ENCODE assay signal across 9 mouse cellular contexts in genomic region chr14:102994662-102995561, GRCm38 (mm10). TPM values are rescaled to one million over a fixed set of nuclear protein-coding genes. Genes with fewer than 3 reads are reported as not detected.
DNase-seq lines count a peak whose midpoint lies in the region; ATAC-seq and TF ChIP-seq lines count a peak whose summit lies in the region.
"Had no signal": no experiment of that assay in that cellular context is flagged by ENCODE, and none has a peak within 500 bp of the region (broad histone marks: within the 10 kb centered on the region; RNA-seq: fewer than 3 reads in every experiment).

No protein-coding gene starts in this region.

- no peak overlapping the region for H3K4me3 ChIP-seq in MEL (ENCODE audit: control insufficient read depth in 1 of 2, insufficient read depth in 1 of 2, low read depth in 2 of 2, low read length in 2 of 2)
- H3K4me3 ChIP-seq in forebrain, embryonic 13.5 days: no peak overlapping the region
- no peak overlapping the region for H3K4me3 ChIP-seq in lung, embryonic 16.5 days (ENCODE audit: low read length)

- H3K4me1 ChIP-seq in MEL (ENCODE audit: control insufficient read depth in 1 of 2, insufficient read depth in 2 of 2, low read length in 2 of 2): no peaks in the 10 kb centered on the region
- no peaks in the 10 kb centered on the region for H3K4me1 ChIP-seq in forebrain, embryonic 13.5 days
- H3K4me1 ChIP-seq in lung, embryonic 16.5 days (replicated peaks; ENCODE audit: control insufficient read depth, insufficient read depth, low read length): no peaks in the 10 kb centered on the region; the same call in 1 of the 2 replicates

- H3K9me3 ChIP-seq in MEL (replicated peaks; ENCODE audit: insufficient read depth, low read length): no peaks in the 10 kb centered on the region
- H3K9me3 ChIP-seq in forebrain, embryonic 13.5 days (replicated peaks): no peaks in the 10 kb centered on the region
- H3K9me3 ChIP-seq in lung, embryonic 16.5 days (ENCODE audit: control insufficient read depth, low read length): no peaks in the 10 kb centered on the region

- TF ChIP-seq CTCF in MEL (IDR thresholded peaks at IDR 0.05 in 2 of 3, conservative IDR thresholded peaks at IDR 0.05 in 1 of 3; ENCODE audit: control insufficient read depth in 1 of 3, insufficient read depth in 1 of 3, low read depth in 2 of 3, low read length in 3 of 3, poor library complexity in 1 of 3, severe bottlenecking in 1 of 3): peak; percentile 54 to 86 (median 86)

- H3K36me3 ChIP-seq in MEL (ENCODE audit: control insufficient read depth in 1 of 2, insufficient read depth in 2 of 2, low read length in 2 of 2): no peaks in the 10 kb centered on the region
- H3K36me3 ChIP-seq in forebrain, embryonic 13.5 days (ENCODE audit: poor library complexity, severe bottlenecking): no peaks in the 10 kb centered on the region
- H3K36me3 ChIP-seq in lung, embryonic 16.5 days (ENCODE audit: control insufficient read depth, insufficient read depth, low read length): no peaks in the 10 kb centered on the region

- TF ChIP-seq RAD21 in MEL (IDR thresholded peaks at IDR 0.05; ENCODE audit: low read depth, low read length): peak; percentile 93

- TF ChIP-seq POLR2A in MEL (IDR thresholded peaks at IDR 0.05; ENCODE audit: control insufficient read depth in 1 of 2, insufficient read depth in 1 of 2, low read depth in 1 of 2, low read length in 2 of 2, poor library complexity in 1 of 2): no peak

- DNase-seq in MEL (ENCODE audit: low read depth, low spot score): peak; percentile 62
- peak; percentile 45 to 90 for DNase-seq in layer of hippocampus, adult 18-20 months (ENCODE audit: low spot score in 2 of 2)
- peak; percentile 42 for DNase-seq in ovary, postnatal 36 days (ENCODE audit: low spot score)
- DNase-seq in thymus, postnatal 36 days: peak; percentile 29 to 53

- H3K27me3 ChIP-seq in MEL (ENCODE audit: control insufficient read depth in 1 of 2, insufficient read depth in 2 of 2, low read length in 2 of 2): no peaks in the 10 kb centered on the region
- H3K27me3 ChIP-seq in forebrain, embryonic 13.5 days: no peaks in the 10 kb centered on the region
- no peaks in the 10 kb centered on the region for H3K27me3 ChIP-seq in lung, embryonic 16.5 days (ENCODE audit: control insufficient read depth, insufficient read depth, low read depth, low read length)

- no peak overlapping the region for H3K4me2 ChIP-seq in forebrain, embryonic 13.5 days
- H3K4me2 ChIP-seq in lung, embryonic 16.5 days (ENCODE audit: low read depth, low read length): no peak overlapping the region

- WGBS in forebrain, embryonic 13.5 days: 20% methylated on average over 6 of the region's 6 CpGs
- WGBS in lung, embryonic 16.5 days: 16% methylated on average over 6 of the region's 6 CpGs

- TF ChIP-seq EP300 in MEL (IDR thresholded peaks at IDR 0.05; ENCODE audit: low read depth in 1 of 2, low read length in 2 of 2): no peak

- no peak overlapping the region for H3K27ac ChIP-seq in MEL (ENCODE audit: control insufficient read depth, low read depth, low read length)
- H3K27ac ChIP-seq in forebrain, embryonic 13.5 days: no peak overlapping the region
- H3K27ac ChIP-seq in lung, embryonic 16.5 days (ENCODE audit: low read length): no peak overlapping the region

- peak; percentile 78 for ATAC-seq in cerebellum, adult (ENCODE audit: insufficient number of reproducible peaks, low FRiP score, low TSS enrichment)
- ATAC-seq in forebrain, embryonic 13.5 days: peak; percentile 83
- ATAC-seq in hematopoietic stem cell, adult 5-6 weeks (replicated peaks in 1 of 2; ENCODE audit: insufficient read depth in 1 of 2, low FRiP score in 2 of 2, low TSS enrichment in 1 of 2, low read depth in 1 of 2, poor library complexity in 2 of 2, severe bottlenecking in 2 of 2): peak; percentile 78 to 85
- ATAC-seq in lung, embryonic 16.5 days (ENCODE audit: low read depth): peak; percentile 71

- H3K9ac ChIP-seq in MEL (ENCODE audit: control insufficient read depth, low read depth, low read length, poor library complexity, severe bottlenecking): no peak overlapping the region
- H3K9ac ChIP-seq in forebrain, embryonic 13.5 days: no peak overlapping the region
- H3K9ac ChIP-seq in lung, embryonic 16.5 days (ENCODE audit: low read length): no peak overlapping the region

- no peaks in the 10 kb centered on the region for H3K79me2 ChIP-seq in MEL (ENCODE audit: control insufficient read depth, insufficient read depth, low read length, poor library complexity)

TF ChIP-seq in MEL, 35 proteins besides CTCF, POLR2A, EP300 and RAD21:
- TF ChIP-seq ETS1 (IDR thresholded peaks at IDR 0.05; ENCODE audit: low read depth, low read length) (no peak), SMC3 (IDR thresholded peaks at IDR 0.05; ENCODE audit: low read depth, low read length) (peak; percentile 86), JUND (IDR thresholded peaks at IDR 0.05; ENCODE audit: low read depth, low read length) (no peak), ZC3H11A (IDR thresholded peaks at IDR 0.05; ENCODE audit: low read depth, low read length) (peak; percentile 84)

RNA-seq across cellular contexts. Expression of gene Kctd12, which starts 12.5 kb away (rescaled TPM):
- total RNA-seq in MEL (2012; rRNA removed): not detected in 2 replicates
- polyA plus RNA-seq in MEL (2012; ENCODE audit: insufficient read depth in 1 of 2, insufficient read length in 2 of 2, low read depth in 1 of 2, low replicate concordance in 2 of 2, missing spikeins in 1 of 2): not detected
- polyA plus RNA-seq in forebrain, embryonic 13.5 days (2015; fragmentation: Nextera tagmentation; extraction: Ambion mirVana): 3.4 and 5.4 TPM in 2 replicates
- total RNA-seq in hematopoietic stem cell, adult 5-6 weeks (2017): 116 and 119 TPM in 2 replicates
- total RNA-seq in layer of hippocampus, adult 18-20 months (2021): 100 to 1,000 TPM; 121 to 126 TPM
- 6.7 and 7.1 TPM in 2 replicates for polyA plus RNA-seq in lung, embryonic 16.5 days (2015; fragmentation: Nextera tagmentation; extraction: Ambion mirVana)

RNA-seq across cellular contexts. Expression of gene Acod1, which starts 51.9 kb away (rescaled TPM):
- total RNA-seq in MEL (2012; rRNA removed): not detected in 2 replicates
- not detected for polyA plus RNA-seq in MEL (2012; ENCODE audit: insufficient read depth in 1 of 2, insufficient read length in 2 of 2, low read depth in 1 of 2, low replicate concordance in 2 of 2, missing spikeins in 1 of 2)
- polyA plus RNA-seq in forebrain, embryonic 13.5 days (2015; fragmentation: Nextera tagmentation; extraction: Ambion mirVana): not detected in 2 replicates
- total RNA-seq in hematopoietic stem cell, adult 5-6 weeks (2017): 0.19 and 1.4 TPM in 2 replicates
- not detected for total RNA-seq in layer of hippocampus, adult 18-20 months (2021)
- not detected in 2 replicates for polyA plus RNA-seq in lung, embryonic 16.5 days (2015; fragmentation: Nextera tagmentation; extraction: Ambion mirVana)
- polyA plus RNA-seq: heart, embryonic 14.5 days had no signal

Comparison
In these comparisons a context has a peak if more than half of its experiments do, and no peak if none do; other contexts are left out.
1. RNA of gene Kctd12, which starts 12.5 kb away (total RNA-seq): 121 to 126 TPM in layer of hippocampus, adult 18-20 months and 116 to 119 TPM in hematopoietic stem cell, adult 5-6 weeks; not detected in MEL; every median in the first group is over 100 times any median in the second.
2. Peak in every context shown above with its lines, with median percentiles within 50 percentile points of each other: DNase-seq and ATAC-seq.